Mouse (Mus musculus): Measurements from ENCODE around the gene Galnt6.

DNA sequence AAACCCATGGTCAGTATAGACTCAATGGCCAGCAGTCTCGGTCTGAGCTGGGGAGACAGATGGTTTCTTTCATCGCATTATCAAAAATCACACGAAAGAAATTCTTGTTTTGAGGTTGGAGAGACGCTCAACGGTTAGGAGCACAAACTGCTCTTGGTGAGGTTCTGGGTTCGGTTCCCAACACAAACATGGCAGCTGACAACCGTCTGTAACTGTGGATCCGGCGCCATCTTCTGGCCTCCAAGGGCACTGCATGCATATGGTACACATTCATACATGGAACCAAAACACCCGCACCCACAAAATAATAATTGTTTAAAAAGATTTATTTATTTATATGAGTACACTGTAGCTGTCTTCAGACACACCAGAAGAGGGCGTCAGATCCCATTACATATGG lies 10.6 kb downstream of the Galnt6 start:
- peak; percentile 47 for TF ChIP-seq CTCF (conservative IDR thresholded peaks at IDR 0.05; ENCODE audit: low read length)
- TF ChIP-seq POU5F1 (IDR thresholded peaks at IDR 0.05; ENCODE audit: borderline replicate concordance, low read length) = no peak
